Mouse (Mus musculus) liver, adult 2 months (tissue): Measurements from ENCODE around the gene Gata1. TPM values are rescaled to one million over a fixed set of nuclear protein-coding genes. Genes with fewer than 3 reads are reported as not detected.
A peak's percentile ranks its signal among the peaks of the same experiment; 100 is the strongest.
"Not testable (repeated sequence)": the region's sequence is repeated elsewhere in the genome, so short reads cannot be mapped to it uniquely, and the experiment has no call there.

Source experiments
- DNase-seq: peaks from one replicate; pipeline ENCODE4 v3.0.0-alpha.2; 2011; ENCODE audit warnings: low read depth, low spot score; ENCODE audit errors: extremely low read depth
- H3K27ac ChIP-seq: fragments of 200-500 bp; replicated peaks from 2 replicates; pipeline ENCODE4 v1.5.1; 2012; ENCODE audit warnings: low read depth, mild to moderate bottlenecking, control low read depth, inconsistent platforms, low read length; ENCODE audit not compliant: insufficient read depth
- H3K27me3 ChIP-seq: fragments of 200-500 bp; 2 replicates; pipeline ENCODE4 v1.6.1; 2012; ENCODE audit warnings: mild to moderate bottlenecking, moderate library complexity, low read length, inconsistent platforms; ENCODE audit not compliant: control insufficient read depth, insufficient read depth
- H3K36me3 ChIP-seq: fragments of 200-500 bp; 2 replicates; pipeline ENCODE4 v1.6.1; 2012; ENCODE audit warnings: low read length, inconsistent platforms; ENCODE audit not compliant: control insufficient read depth, insufficient read depth
- H3K4me1 ChIP-seq: fragments of 200-500 bp; 2 replicates; pipeline ENCODE4 v1.6.1; 2011; ENCODE audit warnings: low read length; ENCODE audit not compliant: control insufficient read depth, insufficient read depth
- H3K4me3 ChIP-seq: fragments of 200-500 bp; 2 replicates; pipeline ENCODE4 v1.5.1; 2011; ENCODE audit warnings: low read depth, mild to moderate bottlenecking, control low read depth, low read length, moderate library complexity; ENCODE audit not compliant: insufficient read depth
- H3K79me2 ChIP-seq: fragments of 200-500 bp; 2 replicates; pipeline ENCODE4 v1.6.1; 2012; ENCODE audit warnings: inconsistent platforms, mild to moderate bottlenecking, low read length, moderate library complexity; ENCODE audit not compliant: control insufficient read depth, insufficient read depth
- H3K9ac ChIP-seq: fragments of 200-500 bp; 2 replicates; pipeline ENCODE4 v1.6.1; 2012; ENCODE audit warnings: low read depth, mild to moderate bottlenecking, control low read depth, inconsistent platforms, low read length
- CTCF ChIP-seq: fragments of 200-500 bp; IDR thresholded peaks from 2 replicates; pipeline ENCODE4 v1.5.1; 2011; ENCODE audit warnings: low read depth, low read length, control low read depth
- POLR2A ChIP-seq: fragments of 200-500 bp; IDR thresholded peaks from 2 replicates; pipeline ENCODE4 v1.6.1; 2011; ENCODE audit warnings: low read length, control low read depth; ENCODE audit not compliant: insufficient read depth; ENCODE audit errors: extremely low read depth
- WGBS: fragments of 180-500 bp; shearing (Covaris S2); methylation state at CpG from one replicate; pipeline ENCODE4 v1.1.7; 2018; 5-methylcytosine and 5-hydroxymethylcytosine counted together
- polyA plus RNA-seq: library from polyadenylated mRNA; depleted of rRNA; stranded (reverse); fragments of >200 nt; gene quantifications from 2 replicates; pipeline ENCODE4 v1.2.3, GENCODE M21; 2012; rRNA removed
- total RNA-seq: library from RNA; depleted of rRNA; stranded (reverse); fragments of >200 nt; gene quantifications from 2 replicates; pipeline ENCODE4 v1.2.3, GENCODE M21; 2014; rRNA removed

The Gata1 gene
- total RNA-seq (0.09 TPM in 1 of 2 replicates, not detected in the other), polyA plus RNA-seq (0.06 TPM in 1 of 2 replicates, not detected in the other)

GRCm38 (mm10) chrX:7977892-7978291 lies at the start of gene Gata1:
Gene Gata1, minus strand, starts transcription at chrX:7978071.
- WGBS, result 87% methylated on average over 11 of the region's 11 CpGs
- Histone ChIP-seq H3K79me2 (no peaks in the 10 kb centered on the region), H3K4me3 (no peak within 1 kb of the TSS), H3K4me1 (no peaks in the 10 kb centered on the region), H3K36me3 (no peaks in the 10 kb centered on the region), H3K9ac (no peak within 1 kb of the TSS), H3K27ac (no peak within 1 kb of the TSS), H3K27me3 (no peaks in the 10 kb centered on the region)
- TF ChIP-seq CTCF (no peak), POLR2A (no peak)
- DNase-seq, result no peak

- Histone ChIP-seq H3K9ac (no peak overlapping the region), H3K79me2 (no peaks in the 10 kb centered on the region), H3K27ac (no peak overlapping the region), H3K27me3 (no peaks in the 10 kb centered on the region), H3K4me3 (no peak overlapping the region), H3K36me3 (no peaks in the 10 kb centered on the region), H3K4me1 (no peaks in the 10 kb centered on the region)
- 76% methylated on average over 4 of the region's 4 CpGs for WGBS
- TF ChIP-seq POLR2A (no peak), CTCF (no peak)
- DNase-seq, result no peak
Measured at GRCm38 (mm10) chrX:8026811-8027210, 48.9 kb upstream of the Gata1 start.

GRCm38 (mm10) chrX:8024795-8025194 lies 46.9 kb upstream of the Gata1 start:
- no peaks in the 10 kb centered on the region for H3K4me1 ChIP-seq
- H3K79me2 ChIP-seq, result no peaks in the 10 kb centered on the region
- H3K27ac ChIP-seq, result no peak overlapping the region
- H3K9ac ChIP-seq, result no peak overlapping the region
- no peaks in the 10 kb centered on the region for H3K36me3 ChIP-seq
- H3K27me3 ChIP-seq, result no peaks in the 10 kb centered on the region
- no peak overlapping the region for H3K4me3 ChIP-seq
- WGBS, result 63% methylated on average over 2 of the region's 2 CpGs
- DNase-seq, result no peak
- no peak for TF ChIP-seq CTCF
- TF ChIP-seq POLR2A, result no peak

GRCm38 (mm10) chrX:8020111-8020778 lies 42.4 kb upstream of the Gata1 start:
- H3K9ac ChIP-seq, result no peak overlapping the region
- DNase-seq, result no peak
- H3K79me2 ChIP-seq, result no peaks in the 10 kb centered on the region
- 90% methylated on average over 2 of the region's 2 CpGs for WGBS
- no peaks in the 10 kb centered on the region for H3K4me1 ChIP-seq
- no peak overlapping the region for H3K4me3 ChIP-seq
- no peak overlapping the region for H3K27ac ChIP-seq
- TF ChIP-seq CTCF (no peak), POLR2A (no peak)
- H3K36me3 ChIP-seq, result no peaks in the 10 kb centered on the region
- no peaks in the 10 kb centered on the region for H3K27me3 ChIP-seq

- Histone ChIP-seq H3K27me3 (no peaks in the 10 kb centered on the region), H3K4me1 (no peaks in the 10 kb centered on the region), H3K9ac (no peak within 1 kb of the TSS), H3K36me3 (no peaks in the 10 kb centered on the region), H3K79me2 (no peaks in the 10 kb centered on the region), H3K4me3 (no peak within 1 kb of the TSS), H3K27ac (no peak within 1 kb of the TSS)
- WGBS, result 25% methylated on average over 2 of the region's 2 CpGs
- TF ChIP-seq CTCF, result no peak
- no peak for TF ChIP-seq POLR2A
- peak; percentile 14 for DNase-seq
Measured at GRCm38 (mm10) chrX:8018286-8018685, 40.4 kb upstream of the Gata1 start, which contains the start of gene Glod5. Gene Glod5, minus strand, starts transcription at chrX:8018492.

GRCm38 (mm10) chrX:8017142-8017541 lies 39.3 kb upstream of the Gata1 start:
- H3K4me1 ChIP-seq, result no peaks in the 10 kb centered on the region
- no peak overlapping the region for H3K4me3 ChIP-seq
- DNase-seq, result peak; percentile 44
- TF ChIP-seq POLR2A (no peak), CTCF (peak; percentile 67)
- no peak overlapping the region for H3K27ac ChIP-seq
- WGBS, result 4% methylated on average over 5 of the region's 5 CpGs
- H3K36me3 ChIP-seq, result no peaks in the 10 kb centered on the region
- no peaks in the 10 kb centered on the region for H3K79me2 ChIP-seq
- no peak overlapping the region for H3K9ac ChIP-seq
- no peaks in the 10 kb centered on the region for H3K27me3 ChIP-seq

- H3K27ac ChIP-seq, H3K9ac ChIP-seq, H3K4me1 ChIP-seq, H3K27me3 ChIP-seq, H3K79me2 ChIP-seq, DNase-seq, H3K36me3 ChIP-seq, H3K4me3 ChIP-seq: not testable (repeated sequence)
- 62% methylated on average over 7 of the region's 7 CpGs for WGBS
Measured at GRCm38 (mm10) chrX:8015675-8016074, 37.8 kb upstream of the Gata1 start.
